Mouse (Mus musculus): Measurements from ENCODE around the gene Tsga10. TPM values are rescaled to one million over a fixed set of nuclear protein-coding genes. Genes with fewer than 3 reads are reported as not detected.

The Tsga10 gene
- total and polyA plus RNA-seq, 3 experiments: 0.47 to 0.57 (median 0.55) TPM

GRCm38 (mm10) chr1:37759407-37759806 is 106.8 kb downstream of the Tsga10 start:
- Histone ChIP-seq H3K4me1 (ENCODE audit: control insufficient read depth in 1 of 2, insufficient read depth in 2 of 2) (peaks cover 5 to 11% of the 10 kb centered on the region in 2 experiments), H3K79me2 (replicated peaks; ENCODE audit: control insufficient read depth, extremely low read depth, insufficient read depth, poor library complexity, severe bottlenecking) (no peaks in the 10 kb centered on the region), H3K27ac (ENCODE audit: insufficient read depth, low read depth) (no peak overlapping the region), H3K27me3 (replicated peaks) (no peaks in the 10 kb centered on the region), H3K4me3 (replicated peaks in 1 of 3; ENCODE audit: low read depth in 2 of 3, low read length in 2 of 3, poor library complexity in 1 of 3) (no peak overlapping the region), H3K9ac (ENCODE audit: insufficient read depth, low read depth) (no peak overlapping the region), H3K36me3 (replicated peaks in 1 of 2; ENCODE audit: control insufficient read depth in 1 of 2, insufficient read depth in 1 of 2, low read length in 1 of 2) (no peaks in the 10 kb centered on the region), H3K9me3 (replicated peaks; ENCODE audit: low read length) (no peaks in the 10 kb centered on the region), H3K4me2 (ENCODE audit: insufficient read depth, low read depth, poor library complexity, severe bottlenecking) (no peak overlapping the region)
- in situ Hi-C loops (cut with MboI; ENCODE audit: low pct_ligation_motif_present, low pct_unique_long_range_greater_than_20kb, low sequenced_read_pairs) (no loop called here), dilution Hi-C loops (cut with MboI; ENCODE audit: extremely low pct_ligation_motif_present, extremely low pct_unique_long_range_greater_than_20kb, low sequenced_read_pairs) (no loop called here)
- TF ChIP-seq SMC3 (IDR thresholded peaks at IDR 0.05; ENCODE audit: low read depth, low read length): peak; percentile 21
- TF ChIP-seq JUN (IDR thresholded peaks at IDR 0.05; ENCODE audit: insufficient read depth, low read depth, low read length): no peak
- TF ChIP-seq CHD1 (IDR thresholded peaks at IDR 0.05; ENCODE audit: low read depth, low read length): no peak
- TF ChIP-seq USF1 (IDR thresholded peaks at IDR 0.05; ENCODE audit: low read depth, low read length): no peak
- TF ChIP-seq RAD21 (IDR thresholded peaks at IDR 0.05; ENCODE audit: low read depth, low read length): peak; percentile 25
- TF ChIP-seq ZMIZ1 (IDR thresholded peaks at IDR 0.05; ENCODE audit: low read depth, low read length): no peak
- peak in 1 of 2 experiments; percentile 51; a peak in 2 of 4 replicates for TF ChIP-seq CTCF (conservative IDR thresholded peaks at IDR 0.05 in 1 of 2, IDR thresholded peaks at IDR 0.05 in 1 of 2; ENCODE audit: low read depth in 2 of 2, low read length in 2 of 2)
- TF ChIP-seq NELFE (IDR thresholded peaks at IDR 0.05; ENCODE audit: low read depth, low read length): no peak
- DNase-seq (ENCODE audit: extremely low read depth): peak; percentile 13

- Histone ChIP-seq H3K4me2 (ENCODE audit: insufficient read depth, low read depth, poor library complexity, severe bottlenecking) (no peak overlapping the region), H3K36me3 (replicated peaks in 1 of 2; ENCODE audit: control insufficient read depth in 1 of 2, insufficient read depth in 1 of 2, low read length in 1 of 2) (no peaks in the 10 kb centered on the region), H3K27me3 (replicated peaks) (no peaks in the 10 kb centered on the region), H3K9ac (ENCODE audit: insufficient read depth, low read depth) (no peak overlapping the region), H3K4me1 (ENCODE audit: control insufficient read depth in 1 of 2, insufficient read depth in 2 of 2) (no peaks in the 10 kb centered on the region), H3K27ac (ENCODE audit: insufficient read depth, low read depth) (no peak overlapping the region), H3K4me3 (replicated peaks in 1 of 3; ENCODE audit: low read depth in 2 of 3, low read length in 2 of 3, poor library complexity in 1 of 3) (no peak overlapping the region), H3K9me3 (replicated peaks; ENCODE audit: low read length) (no peaks in the 10 kb centered on the region), H3K79me2 (replicated peaks; ENCODE audit: control insufficient read depth, extremely low read depth, insufficient read depth, poor library complexity, severe bottlenecking) (no peaks in the 10 kb centered on the region)
- in situ Hi-C loops (cut with MboI; ENCODE audit: low pct_ligation_motif_present, low pct_unique_long_range_greater_than_20kb, low sequenced_read_pairs) (no loop called here), dilution Hi-C loops (cut with MboI; ENCODE audit: extremely low pct_ligation_motif_present, extremely low pct_unique_long_range_greater_than_20kb, low sequenced_read_pairs) (no loop called here)
- DNase-seq (ENCODE audit: extremely low read depth): no peak
- no peak for TF ChIP-seq MXI1 (IDR thresholded peaks at IDR 0.05; ENCODE audit: low read depth, low read length)
- no peak for TF ChIP-seq ZKSCAN1 (IDR thresholded peaks at IDR 0.05; ENCODE audit: borderline replicate concordance, low read depth, low read length)
- no peak for TF ChIP-seq HCFC1 (IDR thresholded peaks at IDR 0.05; ENCODE audit: low read depth, low read length)
- no peak for TF ChIP-seq CHD2 (IDR thresholded peaks at IDR 0.05; ENCODE audit: low read length)
- no peak for TF ChIP-seq JUN (IDR thresholded peaks at IDR 0.05; ENCODE audit: insufficient read depth, low read depth, low read length)
- no peak for TF ChIP-seq TBP (conservative IDR thresholded peaks at IDR 0.05; ENCODE audit: low read depth, low read length)
- TF ChIP-seq JUND (conservative IDR thresholded peaks at IDR 0.05; ENCODE audit: low read depth, low read length): no peak
- TF ChIP-seq MAX (IDR thresholded peaks at IDR 0.05; ENCODE audit: low read length): no peak
- no peak for TF ChIP-seq ZC3H11A (IDR thresholded peaks at IDR 0.05; ENCODE audit: low read depth, low read length)
- TF ChIP-seq ELF1 (IDR thresholded peaks at IDR 0.05; ENCODE audit: low read depth, low read length): no peak
- TF ChIP-seq USF1 (IDR thresholded peaks at IDR 0.05; ENCODE audit: low read depth, low read length): no peak
- TF ChIP-seq BHLHE40 (IDR thresholded peaks at IDR 0.05; ENCODE audit: low read depth, low read length): no peak
- no peak for TF ChIP-seq POLR2A (IDR thresholded peaks at IDR 0.05; ENCODE audit: low read depth, low read length)
Measured at GRCm38 (mm10) chr1:37744650-37745259, 121.5 kb downstream of the Tsga10 start.
